Mouse (Mus musculus) brain, embryonic 14.5 days (tissue): Measurements from ENCODE around the gene Hesx1.

Experiments used
- CTCF ChIP-seq: fragments of 200-500 bp; IDR thresholded peaks from 2 replicates; pipeline ENCODE4 v1.5.1; 2012; ENCODE audit warnings: inconsistent platforms, mild to moderate bottlenecking, moderate library complexity, borderline replicate concordance; ENCODE audit not compliant: insufficient read depth, insufficient read length; ENCODE audit errors: extremely low read depth
- POLR2A ChIP-seq: fragments of 200-500 bp; IDR thresholded peaks from 2 replicates; pipeline ENCODE4 v1.6.1; 2012; ENCODE audit warnings: mild to moderate bottlenecking, inconsistent platforms, borderline replicate concordance; ENCODE audit not compliant: poor library complexity, insufficient read depth, insufficient read length, severe bottlenecking; ENCODE audit errors: extremely low read depth

- TF ChIP-seq CTCF (no peak), POLR2A (no peak)
Measured at GRCm38 (mm10) chr14:26960518-26960917, 33.7 kb upstream of the Hesx1 start.
